Mouse (Mus musculus) ES-Bruce4 (cell line): ENCODE measurements around the gene Vmn1r213. TPM values are rescaled to one million over a fixed set of nuclear protein-coding genes. Genes with fewer than 3 reads are reported as not detected.
A peak's percentile ranks its signal among the peaks of the same experiment; 100 is the strongest.

Source experiments
- H3K27ac ChIP-seq: 2 replicates; pipeline ENCODE4 v1.5.1; 2012; ENCODE audit warnings: low read length, inconsistent platforms; ENCODE audit not compliant: insufficient read depth
- H3K27me3 ChIP-seq: 2 replicates; pipeline ENCODE4 v1.6.1; 2012; ENCODE audit warnings: mild to moderate bottlenecking, low read length, inconsistent platforms; ENCODE audit not compliant: control insufficient read depth, poor library complexity, insufficient read depth, severe bottlenecking
- H3K36me3 ChIP-seq: 2 replicates; pipeline ENCODE4 v1.6.1; 2012; ENCODE audit warnings: inconsistent platforms, mild to moderate bottlenecking, low read length, moderate library complexity; ENCODE audit not compliant: control insufficient read depth, poor library complexity, insufficient read depth, severe bottlenecking
- H3K4me1 ChIP-seq: one replicate; pipeline ENCODE4 v1.8.1; 2011; ENCODE audit warnings: low read length; ENCODE audit not compliant: control insufficient read depth, insufficient read depth
- H3K4me3 ChIP-seq: 2 replicates; pipeline ENCODE4 v1.5.1; 2011; ENCODE audit warnings: low read depth, mild to moderate bottlenecking, low read length
- H3K9ac ChIP-seq: 2 replicates; pipeline ENCODE4 v1.6.1; 2012; ENCODE audit warnings: low read depth, mild to moderate bottlenecking, inconsistent platforms; ENCODE audit not compliant: poor library complexity, severe bottlenecking
- H3K9me3 ChIP-seq: replicated peaks from 2 replicates; pipeline ENCODE4 v1.6.1; 2012; ENCODE audit warnings: mild to moderate bottlenecking, low read length, inconsistent platforms; ENCODE audit not compliant: control insufficient read depth, poor library complexity, insufficient read depth, severe bottlenecking
- CTCF ChIP-seq: IDR thresholded peaks from one replicate; pipeline ENCODE4 v1.8.1; 2011; ENCODE audit warnings: low read depth, low read length
- EP300 ChIP-seq: IDR thresholded peaks from 2 replicates; pipeline ENCODE4 v1.6.1; 2011; ENCODE audit warnings: low read depth, low read length; ENCODE audit not compliant: insufficient read depth
- POLR2A ChIP-seq: IDR thresholded peaks from one replicate; pipeline ENCODE4 v1.8.1; 2011; ENCODE audit warnings: low read length; ENCODE audit not compliant: insufficient read depth
- polyA plus RNA-seq: library from polyadenylated mRNA; stranded (reverse); fragments of >200 nt; gene quantifications from 2 replicates; pipeline ENCODE4 v1.2.4, GENCODE M21; 2011; ENCODE audit warnings: low read depth; ENCODE audit not compliant: missing spikeins, insufficient read depth, insufficient read length

The Vmn1r213 gene
- not detected in 2 replicates for polyA plus RNA-seq

- no peak within 1 kb of the TSS for H3K9ac ChIP-seq
- H3K4me3 ChIP-seq, result no peak within 1 kb of the TSS
- H3K27me3 ChIP-seq, result no peaks in the 10 kb centered on the region
- TF ChIP-seq EP300, result no peak
- no peaks in the 10 kb centered on the region for H3K9me3 ChIP-seq
- H3K27ac ChIP-seq, result no peak within 1 kb of the TSS
- H3K36me3 ChIP-seq, result no peaks in the 10 kb centered on the region
- no peaks in the 10 kb centered on the region for H3K4me1 ChIP-seq
Observed at GRCm38 (mm10) chr13:23007356-23007755, at the start of gene Vmn1r213. Gene Vmn1r213 (plus strand): TSS chr13:23007656.

GRCm38 (mm10) chr13:22990214-22990891 is 17.1 kb upstream of the Vmn1r213 start:
- Histone ChIP-seq H3K4me1 (peaks cover 6% of the 10 kb centered on the region), H3K4me3 (no peak overlapping the region), H3K36me3 (no peaks in the 10 kb centered on the region), H3K9ac (no peak overlapping the region), H3K27ac (no peak overlapping the region), H3K9me3 (peaks cover 14% of the 10 kb centered on the region), H3K27me3 (no peaks in the 10 kb centered on the region)
- no peak for TF ChIP-seq EP300
- TF ChIP-seq POLR2A, result no peak
- no peak for TF ChIP-seq CTCF

- no peaks in the 10 kb centered on the region for H3K27me3 ChIP-seq
- H3K36me3 ChIP-seq, result no peaks in the 10 kb centered on the region
- H3K9ac ChIP-seq, result no peak overlapping the region
- H3K4me3 ChIP-seq, result no peak overlapping the region
- H3K4me1 ChIP-seq, result peaks cover 6% of the 10 kb centered on the region
- H3K27ac ChIP-seq, result peak overlapping the region; percentile 98
- TF ChIP-seq EP300, result no peak
- no peak for TF ChIP-seq POLR2A
- TF ChIP-seq CTCF, result no peak
- H3K9me3 ChIP-seq, result peaks cover 23% of the 10 kb centered on the region
Observed at GRCm38 (mm10) chr13:22992178-22992700, 15.2 kb upstream of the Vmn1r213 start.

- no peak overlapping the region for H3K9ac ChIP-seq
- TF ChIP-seq CTCF, result no peak
- TF ChIP-seq EP300, result no peak
- no peak for TF ChIP-seq POLR2A
Observed at GRCm38 (mm10) chr13:22992721-22993120, 14.7 kb upstream of the Vmn1r213 start.

GRCm38 (mm10) chr13:23018158-23018557 is 10.7 kb downstream of the Vmn1r213 start:
- H3K4me1 ChIP-seq, result no peaks in the 10 kb centered on the region

More at GRCm38 (mm10) chr13:22992721-22993120, 14.7 kb upstream of the Vmn1r213 start:
- H3K9me3 ChIP-seq, result peaks cover 27% of the 10 kb centered on the region
- H3K4me1 ChIP-seq, result peaks cover 6% of the 10 kb centered on the region
- H3K4me3 ChIP-seq, result no peak overlapping the region
- peak overlapping the region; percentile 98 for H3K27ac ChIP-seq
- no peaks in the 10 kb centered on the region for H3K27me3 ChIP-seq
- H3K36me3 ChIP-seq, result no peaks in the 10 kb centered on the region

GRCm38 (mm10) chr13:23024812-23025211 is 17.4 kb downstream of the Vmn1r213 start:
- TF ChIP-seq POLR2A (no peak), EP300 (peak; percentile 93)
- H3K9me3 ChIP-seq, result peaks cover 18% of the 10 kb centered on the region
- no peaks in the 10 kb centered on the region for H3K4me1 ChIP-seq
- H3K4me3 ChIP-seq, result no peak overlapping the region
- peak overlapping the region; percentile 78 for H3K27ac ChIP-seq
- H3K36me3 ChIP-seq, result no peaks in the 10 kb centered on the region
- H3K9ac ChIP-seq, result no peak overlapping the region
- H3K27me3 ChIP-seq, result no peaks in the 10 kb centered on the region

More at GRCm38 (mm10) chr13:23018158-23018557, 10.7 kb downstream of the Vmn1r213 start:
- Histone ChIP-seq H3K36me3 (no peaks in the 10 kb centered on the region), H3K9ac (no peak overlapping the region), H3K27me3 (no peaks in the 10 kb centered on the region), H3K4me3 (no peak overlapping the region), H3K9me3 (no peaks in the 10 kb centered on the region), H3K27ac (no peak overlapping the region)
- TF ChIP-seq EP300, result no peak
- TF ChIP-seq CTCF, result no peak
- TF ChIP-seq POLR2A, result no peak
